Mouse (Mus musculus): ENCODE data around the gene Plbd2.

Plbd2 gene

DNA sequence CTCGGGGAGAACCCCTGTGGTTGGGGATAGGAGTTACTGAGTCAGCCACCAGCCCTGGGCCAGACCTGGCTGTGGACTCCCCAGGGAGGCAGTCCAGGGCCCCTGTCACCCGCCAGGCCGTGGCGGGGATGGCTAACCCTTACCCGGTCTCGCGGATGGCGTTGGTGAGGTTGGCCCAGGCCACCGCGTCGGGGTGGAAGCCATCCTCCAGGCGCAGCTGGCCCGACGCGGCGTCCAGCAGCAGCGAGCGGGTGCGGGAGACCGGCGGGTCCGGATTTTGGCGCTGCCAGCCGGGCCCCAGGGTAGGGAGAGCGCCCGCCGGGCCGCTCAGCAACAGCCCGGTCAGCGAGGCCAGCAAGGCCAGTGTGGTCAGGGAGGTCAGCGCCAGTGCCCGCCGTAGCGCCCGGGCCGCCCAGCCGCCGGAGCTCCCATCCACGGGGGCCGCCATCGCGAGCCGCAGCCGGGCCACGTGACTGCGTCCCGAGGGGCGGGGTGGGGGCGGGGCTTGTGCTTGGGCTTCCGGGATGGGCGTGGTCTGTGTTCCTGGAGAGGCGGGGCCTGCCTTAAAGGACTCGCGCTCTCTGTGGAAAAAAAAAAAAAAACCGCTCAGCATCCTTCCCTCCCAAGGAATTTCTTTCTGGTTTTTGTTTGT is at the start of gene Plbd2:
Gene Plbd2 (minus strand): TSS at position 482 of the 652 bp plus-strand sequence.
- DNase-seq (ENCODE audit: low read depth, low spot score) = peak; percentile 88

DNA sequence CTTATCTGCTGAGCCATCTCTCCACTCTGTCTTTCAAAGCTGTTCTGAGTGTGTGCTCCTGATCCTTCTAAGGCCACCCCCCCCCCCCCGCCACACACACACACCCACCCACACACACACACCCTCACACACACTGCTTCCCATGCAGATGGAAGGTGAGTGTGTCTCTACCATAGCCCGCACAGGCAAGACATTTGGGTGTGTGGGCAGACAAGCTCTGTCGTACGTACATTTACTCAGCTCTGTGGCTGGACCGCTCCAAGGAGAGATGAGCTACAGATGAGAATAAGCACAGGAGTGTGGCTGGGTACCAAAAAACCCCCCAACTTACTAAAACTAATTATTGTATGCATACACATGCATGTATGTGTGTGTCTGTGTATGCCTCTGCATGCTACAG is 47.2 kb upstream of the Plbd2 start:
- DNase-seq (ENCODE audit: low read depth, low spot score) = no peak

DNA sequence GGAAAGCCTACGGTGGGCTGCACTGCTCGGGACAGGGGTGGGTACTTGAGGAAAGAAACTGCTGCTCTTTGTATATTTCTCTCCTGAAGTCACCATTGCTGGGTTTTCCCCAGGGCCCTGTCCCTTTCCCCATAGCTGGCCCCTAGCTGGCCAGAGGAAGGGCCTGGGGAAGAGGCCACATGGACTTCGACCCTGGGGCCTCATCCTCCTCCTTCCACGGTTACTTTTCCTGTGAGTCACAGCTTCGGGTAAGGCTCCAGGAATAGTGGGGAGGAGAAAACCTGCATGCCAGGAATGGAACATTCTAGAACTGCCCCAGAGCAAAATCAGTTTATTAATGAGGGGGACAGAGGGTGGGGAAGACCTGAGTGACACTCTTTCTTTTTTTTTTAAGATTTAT is 46.7 kb upstream of the Plbd2 start:
- no peak for DNase-seq (ENCODE audit: low read depth, low spot score)

DNA sequence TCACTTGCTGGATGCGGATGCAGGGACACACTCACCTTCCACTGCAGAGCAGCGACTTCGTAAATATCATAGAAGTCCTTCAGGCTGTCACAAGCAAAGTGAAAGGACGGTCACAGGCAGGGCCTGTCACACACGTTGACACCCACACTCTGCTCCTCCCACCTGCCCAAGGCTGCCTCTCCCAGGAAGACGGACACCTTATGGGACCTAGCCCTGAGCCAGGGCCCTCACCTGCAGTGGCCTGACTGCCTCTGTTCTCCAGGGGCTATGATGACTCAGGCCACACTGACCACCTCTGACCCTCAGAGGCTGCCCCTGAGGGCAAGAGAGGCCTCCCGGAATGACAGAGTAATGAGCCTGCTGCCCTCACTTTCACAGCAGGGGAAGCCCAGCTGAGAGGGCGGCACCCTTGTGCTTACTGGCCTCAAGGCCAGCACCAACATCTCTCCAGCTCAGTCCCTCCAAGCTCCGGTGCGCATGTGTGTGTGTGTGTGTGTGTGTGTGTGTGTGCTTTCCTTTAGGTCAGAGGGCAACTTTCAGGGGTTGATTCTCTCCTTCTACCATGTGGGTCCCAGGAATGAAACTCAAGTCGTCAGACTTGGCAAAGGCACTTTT is 44.9 kb upstream of the Plbd2 start:
- no peak for DNase-seq (ENCODE audit: low read depth, low spot score)

DNA sequence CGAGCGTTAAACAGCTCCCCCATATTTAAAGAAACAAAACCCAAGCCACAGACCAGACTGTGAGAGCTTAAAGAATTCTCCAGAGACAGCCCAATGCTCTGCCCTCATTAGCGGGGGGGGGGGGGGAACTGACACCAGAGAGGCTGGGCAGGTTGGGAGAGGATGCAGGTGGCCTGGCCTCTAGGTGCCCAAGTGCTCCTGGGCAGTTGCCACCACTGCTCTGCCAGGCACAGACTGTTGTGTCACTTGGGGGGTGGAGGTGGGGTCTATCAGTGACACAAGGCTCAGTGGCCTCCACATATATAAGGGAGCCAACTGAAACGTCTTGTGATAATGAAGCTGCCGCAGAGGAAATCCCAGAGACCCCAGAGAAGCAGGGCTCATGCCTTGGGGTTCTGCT is 33.2 kb upstream of the Plbd2 start:
- DNase-seq (ENCODE audit: low read depth, low spot score) = no peak

DNA sequence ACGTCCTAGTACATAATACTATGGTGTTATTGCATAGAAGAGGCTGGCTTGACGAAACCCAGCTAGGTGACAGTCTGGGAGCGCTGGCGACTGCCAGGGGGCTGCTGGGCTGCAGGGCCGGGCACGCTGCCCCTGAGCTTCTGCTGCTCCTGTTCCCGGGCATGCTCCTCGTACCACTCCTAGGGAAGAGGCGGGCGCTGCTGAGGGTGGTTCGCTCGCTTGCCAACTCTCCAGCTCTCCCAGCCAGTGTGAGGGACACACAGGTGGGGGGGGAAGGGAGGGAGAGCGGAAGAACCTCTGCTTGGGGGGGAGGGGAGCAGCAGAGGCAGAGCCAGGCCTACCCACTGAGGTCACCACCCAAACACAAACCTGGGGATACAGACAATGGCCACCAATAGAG is 32.6 kb upstream of the Plbd2 start:
- no peak for DNase-seq (ENCODE audit: low read depth, low spot score)

DNA sequence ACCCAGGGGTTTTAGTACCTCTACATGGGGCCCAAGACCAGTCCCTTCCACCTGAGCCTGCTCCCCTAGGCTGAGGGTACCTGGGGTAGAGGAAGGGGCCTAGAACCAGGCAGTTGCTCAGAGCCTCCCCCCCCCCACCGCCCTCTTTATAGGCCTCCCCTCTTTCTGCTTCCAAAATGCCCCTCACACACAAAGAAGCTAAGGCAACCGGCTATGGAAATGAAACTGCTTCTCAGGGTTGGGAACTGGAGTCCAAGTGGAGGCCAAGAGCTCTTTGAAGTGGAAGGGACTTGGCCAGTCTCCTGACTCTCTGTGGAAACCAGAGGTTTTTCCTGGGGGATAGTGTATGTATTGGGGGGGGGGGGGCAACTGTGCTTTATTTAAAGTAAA is 31.3 kb upstream of the Plbd2 start:
- DNase-seq (ENCODE audit: low read depth, low spot score) = no peak

DNA sequence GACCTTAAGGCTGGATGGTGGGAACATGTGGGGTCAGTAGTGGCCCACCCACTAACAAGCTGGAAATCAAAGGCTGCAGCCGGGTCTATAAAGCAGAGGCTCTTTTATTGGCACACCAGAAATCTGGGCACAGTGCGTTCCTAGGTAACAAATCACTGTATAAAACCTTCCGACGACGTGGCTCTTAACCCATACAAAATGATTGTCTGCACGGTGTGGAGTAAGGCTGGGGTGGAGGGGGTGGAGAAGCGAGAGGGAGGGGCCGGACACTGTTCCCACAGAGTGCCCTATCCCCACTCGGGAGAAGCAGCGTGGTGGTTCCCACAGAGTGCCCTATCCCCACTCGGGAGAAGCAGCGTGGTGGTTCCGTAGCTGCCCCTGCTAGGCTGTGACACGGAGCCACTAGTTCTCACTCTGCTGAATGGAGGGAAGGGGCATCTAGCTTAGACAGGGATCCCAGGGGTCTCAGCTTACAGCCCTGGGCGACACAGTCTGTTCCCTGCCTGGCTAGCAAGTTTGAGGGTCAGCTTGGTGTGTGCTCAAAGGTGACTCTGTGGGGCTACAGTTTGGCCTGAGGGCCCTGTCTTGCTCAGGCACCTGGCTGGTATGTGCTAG is 30.8 kb upstream of the Plbd2 start:
- no peak for DNase-seq (ENCODE audit: low read depth, low spot score)

DNA sequence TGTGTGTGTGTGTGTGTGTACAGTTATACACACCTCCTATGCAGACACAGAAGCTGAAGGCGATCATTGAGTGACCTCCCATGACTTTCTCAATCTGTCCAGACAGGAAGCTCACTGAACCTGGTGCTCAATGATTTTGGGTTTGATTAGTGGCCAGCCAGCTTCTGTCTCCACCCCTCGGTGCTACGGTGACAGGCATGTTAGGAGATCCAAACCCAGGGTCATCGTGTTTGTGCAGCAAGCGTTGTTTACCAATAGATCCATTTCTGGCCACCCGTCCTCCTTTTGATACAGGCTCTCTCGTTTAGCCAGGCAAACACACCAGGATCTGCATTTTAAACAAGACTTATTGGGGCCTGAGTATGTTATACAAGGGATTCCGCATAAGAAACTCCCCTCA is 28.2 kb upstream of the Plbd2 start:
- no peak for DNase-seq (ENCODE audit: low read depth, low spot score)

DNA sequence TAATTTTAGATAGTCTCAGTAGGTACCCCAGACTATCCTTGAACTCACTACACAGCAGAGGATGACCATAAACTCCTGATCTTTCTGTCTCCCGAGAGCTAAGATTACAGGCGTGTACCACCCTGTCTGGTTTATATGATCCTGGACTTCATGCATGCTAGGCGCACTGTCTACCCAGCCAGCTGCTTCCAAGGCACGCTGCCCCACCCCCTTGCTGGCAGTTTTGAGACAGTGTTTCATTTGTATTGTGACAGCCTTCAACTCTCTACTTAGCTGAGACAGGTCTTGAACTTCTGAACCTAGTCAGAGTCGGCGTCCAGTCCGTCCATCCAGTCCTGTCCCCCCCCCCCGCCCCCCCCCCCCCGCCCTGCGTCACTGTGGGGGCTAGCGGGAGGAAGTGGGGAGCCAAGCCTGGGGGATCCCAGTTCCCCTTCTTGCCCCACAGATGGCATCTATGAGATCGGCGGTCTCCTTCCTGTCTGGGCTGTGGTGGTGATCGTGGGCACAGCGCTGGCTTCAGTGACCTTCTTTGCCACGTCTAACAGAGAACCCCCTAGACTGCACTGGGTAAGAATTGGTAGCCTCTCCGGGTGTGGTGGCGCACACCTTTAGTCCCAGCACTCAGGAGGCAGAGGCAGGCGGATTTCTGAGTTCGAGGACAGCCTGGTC is 24.0 kb upstream of the Plbd2 start:
- DNase-seq (ENCODE audit: low read depth, low spot score) = peak; percentile 56

DNA sequence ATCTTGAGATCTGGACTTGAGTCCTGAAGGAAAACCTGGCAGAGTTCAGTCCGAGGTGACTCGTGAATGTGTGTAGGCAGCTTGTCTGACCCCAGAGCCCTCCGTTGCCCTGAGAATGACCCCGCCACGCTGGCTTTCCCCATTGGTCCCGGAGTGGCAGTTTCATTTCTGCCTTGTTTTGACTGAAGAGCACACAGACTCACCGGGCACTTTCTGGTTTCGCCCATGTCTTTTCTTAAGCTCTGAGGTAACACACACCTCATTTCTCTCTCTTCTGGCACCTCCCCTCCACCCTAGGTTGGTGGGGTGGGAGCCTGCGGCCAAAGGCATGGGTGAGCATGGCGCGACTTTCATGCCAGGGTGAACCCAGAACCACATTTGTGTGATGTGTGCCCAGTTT is 22.9 kb upstream of the Plbd2 start:
- peak; percentile 90 for DNase-seq (ENCODE audit: low read depth, low spot score)

DNA sequence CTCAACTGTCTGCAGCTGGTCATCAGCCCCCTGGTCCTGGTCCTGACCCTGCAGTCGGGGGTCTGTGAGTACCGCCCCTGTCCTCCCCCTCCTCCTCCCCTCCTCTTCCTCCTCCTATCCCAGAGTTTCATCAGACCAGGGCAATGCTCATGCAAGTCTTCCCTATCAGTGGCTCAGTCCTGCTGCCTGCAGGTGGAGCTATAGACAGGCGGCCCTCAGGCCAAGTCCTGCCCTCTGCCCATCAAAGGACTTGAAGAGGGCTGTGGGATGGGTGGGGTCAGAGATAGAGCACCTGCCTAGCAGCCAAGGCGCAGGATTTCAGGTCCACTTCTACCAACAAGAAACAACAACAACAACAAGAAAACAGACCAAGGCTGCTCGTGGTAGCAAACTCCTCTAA is 22.3 kb upstream of the Plbd2 start:
- peak; percentile 82 for DNase-seq (ENCODE audit: low read depth, low spot score)

DNA sequence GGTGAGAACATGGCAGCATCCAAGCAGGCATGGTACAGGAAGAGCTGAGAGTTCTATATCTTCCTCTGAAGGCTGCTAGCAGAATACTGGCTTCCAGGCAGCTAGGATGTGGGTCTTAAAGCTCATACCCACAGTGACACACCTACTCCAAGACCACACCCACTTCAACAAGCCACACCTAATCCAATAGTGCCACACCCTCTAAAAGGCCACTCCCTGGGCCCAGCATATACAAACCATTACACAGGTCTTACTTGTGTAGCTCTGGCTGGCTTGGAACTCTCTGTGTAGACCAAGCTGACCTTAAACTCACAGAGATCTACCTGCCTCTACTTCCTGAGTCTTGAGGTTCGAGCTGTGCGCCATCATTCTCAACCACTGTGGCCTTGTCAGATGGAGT is 21.3 kb upstream of the Plbd2 start:
- DNase-seq (ENCODE audit: low read depth, low spot score) = peak; percentile 21

DNA sequence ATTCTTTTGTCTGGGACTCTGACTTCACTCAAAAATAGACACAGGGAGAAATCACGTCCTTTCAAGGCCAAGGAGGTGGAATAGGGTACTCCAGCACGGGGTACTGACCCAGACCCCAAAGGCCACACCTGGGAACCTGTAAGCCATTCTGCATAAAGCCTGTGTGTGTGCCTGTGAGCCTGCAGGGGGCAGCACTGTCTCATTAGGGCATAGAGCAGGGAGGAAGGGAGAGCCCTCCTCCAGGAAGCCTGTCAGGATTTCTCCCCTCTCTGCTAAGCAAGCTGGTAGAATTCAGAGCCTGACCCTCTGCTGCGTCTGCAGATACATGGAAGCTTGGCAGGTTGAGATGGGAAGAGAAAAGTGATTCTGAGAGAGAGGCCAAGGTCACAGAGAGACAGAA is 19.2 kb upstream of the Plbd2 start:
- peak; percentile 65 for DNase-seq (ENCODE audit: low read depth, low spot score)

DNA sequence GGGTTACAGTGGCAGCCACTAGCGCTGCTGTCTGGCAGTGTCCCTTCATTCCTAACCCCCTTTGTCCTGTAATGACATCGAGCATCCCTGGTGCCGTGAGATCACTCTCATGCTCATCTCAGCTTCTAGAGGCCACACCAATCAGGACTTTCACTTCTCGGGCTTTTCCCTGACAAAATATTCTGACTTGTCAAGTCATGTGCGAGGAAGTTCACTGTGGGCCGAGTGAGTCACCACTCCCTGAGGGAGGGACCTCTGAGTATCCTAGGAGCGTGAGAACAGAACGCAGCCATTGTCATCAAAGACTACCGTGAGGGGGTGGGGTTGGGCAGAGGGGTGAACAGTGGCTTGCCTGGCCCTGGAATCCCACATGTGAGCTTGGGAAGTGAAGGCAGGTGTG is 14.1 kb upstream of the Plbd2 start:
- no peak for DNase-seq (ENCODE audit: low read depth, low spot score)

DNA sequence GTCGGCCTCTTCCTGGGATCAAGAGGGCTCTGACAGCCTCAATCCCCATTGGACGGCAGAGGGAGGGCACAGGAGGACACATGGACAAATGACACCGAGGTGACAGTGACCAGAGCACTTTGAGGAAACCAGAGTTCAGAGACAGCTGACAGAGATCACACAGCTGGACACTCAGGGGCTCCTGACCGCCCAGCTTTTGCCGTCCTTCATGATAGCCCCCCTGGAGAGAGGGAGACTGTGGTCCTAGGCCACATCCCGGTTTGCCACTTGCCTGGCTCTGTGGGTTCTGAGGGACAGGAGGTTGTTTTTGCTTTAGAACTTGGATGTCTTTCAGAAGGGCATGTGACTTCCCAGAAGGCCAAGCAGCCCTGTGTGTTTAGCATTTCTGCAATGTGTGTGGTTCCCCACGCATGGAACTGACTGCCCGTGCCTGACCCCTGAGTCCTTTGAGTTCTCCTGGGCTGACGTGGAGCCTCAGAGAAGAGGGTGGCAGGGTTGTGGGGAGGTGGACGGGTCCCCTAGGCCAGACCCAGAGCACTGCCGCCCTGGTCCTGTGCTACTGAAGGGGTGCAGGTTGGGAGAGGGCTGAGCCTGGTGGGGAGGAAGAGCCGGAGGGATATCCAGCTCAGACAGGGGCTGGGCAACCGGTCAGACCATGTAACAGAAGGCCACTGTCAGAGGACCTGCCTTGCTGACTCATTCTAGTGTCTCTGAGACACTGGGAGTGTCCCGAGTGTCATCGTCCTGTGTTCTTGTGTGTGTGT is 13.0 kb upstream of the Plbd2 start:
- no peak for DNase-seq (ENCODE audit: low read depth, low spot score)

DNA sequence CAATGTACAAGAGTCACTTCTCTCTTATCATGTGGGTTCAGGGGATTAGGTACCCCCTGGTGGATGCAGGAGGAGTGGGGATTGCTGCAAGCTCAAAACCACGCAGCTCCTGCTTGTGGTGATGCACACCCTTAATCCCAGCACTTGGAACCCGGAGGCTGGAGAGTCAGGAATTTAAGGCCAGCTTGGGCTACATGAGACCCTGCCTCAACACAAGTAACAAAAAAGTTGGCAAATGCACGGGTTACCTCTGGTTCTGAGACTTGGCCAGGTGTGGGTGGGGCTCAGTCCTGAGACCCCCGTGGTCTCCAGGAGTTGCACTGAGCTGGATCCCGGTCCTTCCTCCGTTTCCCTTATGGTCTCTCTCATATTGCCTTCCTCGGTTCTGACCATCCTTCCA is 12.0 kb upstream of the Plbd2 start:
- no peak for DNase-seq (ENCODE audit: low read depth, low spot score)

DNA sequence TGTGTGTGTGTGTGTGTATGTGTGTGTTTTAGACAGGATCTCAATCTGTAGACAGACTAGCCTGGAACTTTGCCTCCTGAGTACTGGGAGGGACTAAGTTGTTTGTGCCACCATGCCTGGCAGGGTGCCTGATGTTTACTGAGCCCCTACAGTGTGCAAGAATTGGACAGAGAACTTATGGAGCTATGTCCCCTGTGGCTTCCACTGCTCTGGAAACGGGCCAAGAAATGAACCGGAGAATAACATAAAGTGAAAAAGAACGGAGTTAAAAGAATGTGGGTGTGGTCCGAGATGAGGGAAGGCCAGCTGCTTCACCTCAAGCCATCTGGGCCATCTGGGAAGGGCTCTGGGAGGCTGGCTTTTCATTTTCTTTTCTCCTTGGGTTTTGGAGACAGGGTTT is 11.3 kb upstream of the Plbd2 start:
- DNase-seq (ENCODE audit: low read depth, low spot score) = no peak

DNA sequence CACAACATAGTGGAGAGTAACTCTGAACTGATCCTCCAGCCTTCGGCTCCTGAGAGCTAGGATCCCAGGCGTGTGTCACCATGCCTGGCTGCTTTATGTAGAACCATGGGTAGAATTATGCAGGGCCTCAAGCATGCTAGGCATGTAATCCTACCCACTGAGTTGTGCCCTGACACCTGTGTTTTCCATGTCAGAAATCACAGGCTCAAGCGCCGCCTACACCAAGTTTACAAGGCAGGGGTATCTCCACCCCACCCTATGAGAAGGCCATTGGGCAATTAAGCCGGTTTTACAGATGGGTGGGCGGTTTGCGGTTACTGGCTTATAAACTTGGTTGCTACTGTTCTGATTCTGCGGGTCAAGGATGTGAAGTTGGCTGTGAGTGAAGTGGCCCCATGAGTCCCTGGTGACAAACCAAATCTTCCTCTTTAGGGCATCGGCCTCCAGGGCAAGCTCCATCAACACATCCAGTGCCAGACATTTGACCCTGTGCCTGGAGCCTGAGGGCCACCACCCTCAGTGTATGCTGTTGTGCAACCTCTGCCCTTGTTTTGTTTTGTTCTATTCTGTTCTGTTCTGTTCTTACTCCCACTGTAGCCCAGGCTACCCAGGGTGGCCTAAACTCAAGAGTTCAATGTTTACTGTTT is 10.7 kb upstream of the Plbd2 start:
- DNase-seq (ENCODE audit: low read depth, low spot score) = no peak

DNA sequence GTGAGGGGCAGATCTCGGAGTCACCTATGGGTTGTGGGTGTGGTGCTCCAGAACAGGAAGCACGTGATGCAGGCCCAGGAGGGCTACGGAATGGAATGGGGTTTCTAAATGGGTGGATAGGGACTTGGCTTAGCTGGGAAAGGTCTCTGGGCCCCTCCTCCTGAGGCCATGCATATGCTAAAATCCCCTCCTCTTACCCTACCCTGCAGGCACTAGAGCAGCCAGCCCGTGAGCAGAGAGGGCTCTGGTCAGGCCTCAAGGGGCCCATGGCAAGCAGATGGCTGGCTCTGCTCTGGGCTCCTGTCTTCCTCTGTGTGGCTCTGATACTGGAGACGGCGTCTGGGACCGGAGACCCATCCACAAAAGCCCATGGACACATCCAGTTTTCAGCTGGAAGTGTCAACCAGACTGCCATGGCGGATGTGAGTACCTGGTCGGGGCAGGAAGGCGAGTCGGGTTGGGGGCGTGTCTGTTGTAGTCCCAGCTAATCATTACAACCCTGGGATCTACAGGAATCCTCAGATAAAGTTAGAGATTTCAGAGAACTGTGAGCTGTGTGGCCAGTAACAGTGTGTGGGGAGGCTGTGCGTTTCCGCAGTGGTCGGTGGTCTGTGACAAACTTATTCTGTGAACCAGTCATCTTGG is 9.6 kb upstream of the Plbd2 start:
- no peak for DNase-seq (ENCODE audit: low read depth, low spot score)

DNA sequence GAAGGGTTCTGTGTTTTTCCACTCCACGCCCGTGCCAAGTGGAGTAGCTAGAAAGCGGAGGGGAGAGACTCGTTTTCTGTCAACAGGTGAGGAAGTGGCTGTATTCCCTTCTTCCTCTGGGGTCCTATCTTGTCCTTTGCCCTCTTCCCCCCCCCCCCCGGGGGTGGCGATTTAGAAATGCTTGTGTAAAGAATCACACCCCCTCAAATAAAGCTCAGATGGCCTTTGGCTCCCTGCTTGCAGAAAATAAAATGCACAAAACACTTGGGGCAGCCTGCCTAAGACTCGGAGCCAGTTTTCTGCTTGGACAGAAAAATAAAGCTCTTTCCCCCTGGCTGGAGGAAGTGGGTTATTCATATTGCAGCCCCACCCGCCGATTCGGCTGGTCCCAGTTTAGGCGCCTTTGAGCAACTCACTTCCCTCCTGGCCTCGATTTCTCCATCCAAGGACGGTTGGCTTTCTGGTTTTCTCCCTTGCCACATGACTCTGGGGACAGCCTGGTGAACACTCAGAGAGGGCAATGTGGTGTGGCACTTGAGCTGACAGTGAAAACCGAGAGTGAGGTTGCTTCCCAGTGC is 8.3 kb upstream of the Plbd2 start:
- DNase-seq (ENCODE audit: low read depth, low spot score) = peak; percentile 48

Data from A20 (cell line).